Mouse (Mus musculus) heart, adult 2 months (tissue): ENCODE measurements around the gene Hist2h2aa1. TPM values are rescaled to one million over a fixed set of nuclear protein-coding genes. Genes with fewer than 3 reads are reported as not detected.

Experiments used
- DNase-seq, 2 experiments: peaks; one replicate each; pipeline ENCODE4 v3.0.0; 2021
- H3K27ac ChIP-seq: fragments of 200-600 bp; 2 replicates; pipeline ENCODE4 v1.8.1; 2022
- H3K27me3 ChIP-seq: fragments of 200-500 bp; 2 replicates; pipeline ENCODE4 v1.6.1; 2012; ENCODE audit warnings: mild to moderate bottlenecking, low read length, inconsistent platforms, mixed read lengths; ENCODE audit not compliant: control insufficient read depth, insufficient read depth
- H3K36me3 ChIP-seq: fragments of 200-500 bp; 2 replicates; pipeline ENCODE4 v1.6.1; 2012; ENCODE audit warnings: low read length, inconsistent platforms; ENCODE audit not compliant: control insufficient read depth, insufficient read depth
- H3K4me1 ChIP-seq: fragments of 200-500 bp; 2 replicates; pipeline ENCODE4 v1.6.1; 2011; ENCODE audit warnings: low read length; ENCODE audit not compliant: control insufficient read depth, insufficient read depth
- H3K4me3 ChIP-seq: fragments of 200-600 bp; 2 replicates; pipeline ENCODE4 v1.8.1; 2022
- H3K79me2 ChIP-seq: fragments of 200-500 bp; replicated peaks from 2 replicates; pipeline ENCODE4 v1.6.1; 2012; ENCODE audit warnings: mild to moderate bottlenecking, inconsistent platforms, low read length, moderate library complexity, mixed read lengths; ENCODE audit not compliant: control insufficient read depth, insufficient read depth
- H3K9ac ChIP-seq: fragments of 200-500 bp; 2 replicates; pipeline ENCODE4 v1.6.1; 2012; ENCODE audit warnings: low read depth, mild to moderate bottlenecking, control low read depth, inconsistent platforms, low read length, mixed read lengths
- CTCF ChIP-seq: fragments of 200-600 bp; IDR thresholded peaks from 2 replicates; pipeline ENCODE4 v1.8.1; 2022; ENCODE audit warnings: antibody characterized with exemption, mild to moderate bottlenecking, moderate library complexity
- EP300 ChIP-seq: fragments of 200-500 bp; IDR thresholded peaks from 2 replicates; pipeline ENCODE4 v1.6.1; 2011; ENCODE audit warnings: low read depth, low read length, control low read depth; ENCODE audit not compliant: insufficient read depth
- POLR2A ChIP-seq: fragments of 200-500 bp; IDR thresholded peaks from 2 replicates; pipeline ENCODE4 v1.6.1; 2011; ENCODE audit warnings: mild to moderate bottlenecking, low read depth, low read length, control low read depth; ENCODE audit not compliant: insufficient read depth
- WGBS: fragments of 180-500 bp; shearing (Covaris S2); methylation state at CpG from one replicate; pipeline ENCODE4 v1.1.7; 2018; 5-methylcytosine and 5-hydroxymethylcytosine counted together
- intact Hi-C: fragments of 180-260 bp; cut with DNase I; formaldehyde crosslinking; loops from one replicate; pipeline ENCODE4 v1.15.1; 2025
- polyA plus RNA-seq: library from polyadenylated mRNA; depleted of rRNA; stranded (reverse); fragments of >200 nt; gene quantifications from 2 replicates; pipeline ENCODE4 v1.2.3, GENCODE M21; 2012
- total RNA-seq, 2 experiments: library from RNA; stranded (reverse); gene quantifications; 2 replicates each; pipeline ENCODE4 v1.2.3; 2021

Gene Hist2h2aa1
- total and polyA plus RNA-seq, 3 experiments = 7.1 to 124 (median 13.0) TPM

DNA sequence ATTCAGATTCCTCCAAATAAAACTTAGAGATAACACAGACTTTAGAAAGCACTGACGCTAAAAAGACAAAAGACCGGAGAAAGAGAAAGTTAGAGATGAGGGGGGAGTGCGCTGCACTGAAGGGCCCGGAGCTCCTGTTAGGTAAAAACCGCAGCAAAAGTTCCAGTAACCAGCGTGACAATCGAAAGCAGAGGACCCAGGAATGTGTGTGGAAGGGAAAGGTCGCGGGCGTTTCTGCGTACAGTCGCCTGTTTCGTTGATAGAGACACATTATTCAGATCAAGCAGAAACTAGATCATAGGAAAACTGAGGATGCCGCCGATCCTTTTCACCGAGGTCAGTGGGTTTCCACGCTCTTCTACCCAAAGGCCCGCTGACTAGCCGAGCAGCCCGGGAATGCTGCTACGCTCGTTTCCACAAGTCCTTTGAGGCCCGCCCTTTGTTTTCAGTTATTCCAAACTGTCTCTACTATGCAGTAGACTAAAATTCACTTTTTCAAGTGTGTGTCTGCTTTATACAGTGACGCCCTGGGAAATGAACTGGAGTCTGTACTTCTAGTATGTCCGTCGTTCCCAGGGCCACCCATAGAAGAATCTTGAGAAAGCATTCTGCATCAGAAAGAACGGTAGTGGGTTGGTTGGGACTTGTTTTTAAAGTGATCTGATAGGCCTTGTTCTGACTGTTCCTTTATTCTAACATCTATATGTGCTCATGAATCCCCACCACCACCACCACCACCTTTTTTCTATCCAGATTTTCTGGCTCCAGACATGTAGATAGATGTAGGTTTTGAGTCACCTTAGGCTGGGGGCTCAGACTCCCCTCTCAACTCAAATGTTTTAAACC, 18.5 kb downstream of the Hist2h2aa1 start:
- peak; percentile 71 to 75 for DNase-seq
- H3K4me1 ChIP-seq = peaks cover 11% of the 10 kb centered on the region
- H3K36me3 ChIP-seq = peaks cover 3% of the 10 kb centered on the region; the same call in 1 of the 2 replicates
- no peaks in the 10 kb centered on the region for H3K79me2 ChIP-seq
- H3K4me3 ChIP-seq = peak overlapping the region; percentile 80
- WGBS = 6% methylated on average over 27 of the region's 27 CpGs
- H3K27ac ChIP-seq = peak overlapping the region; percentile 98
- H3K27me3 ChIP-seq = no peaks in the 10 kb centered on the region
- TF ChIP-seq EP300 = no peak
- TF ChIP-seq POLR2A = no peak
- no peak; the same call in none of the 2 replicates for TF ChIP-seq CTCF
- H3K9ac ChIP-seq = peak overlapping the region; percentile 71
- intact Hi-C loops = loop anchor here (1.0 to 2.0 kb wide), 2 partner anchors 21 to 43 kb away; partner anchors contain the start of gene Hist2h2ac

DNA sequence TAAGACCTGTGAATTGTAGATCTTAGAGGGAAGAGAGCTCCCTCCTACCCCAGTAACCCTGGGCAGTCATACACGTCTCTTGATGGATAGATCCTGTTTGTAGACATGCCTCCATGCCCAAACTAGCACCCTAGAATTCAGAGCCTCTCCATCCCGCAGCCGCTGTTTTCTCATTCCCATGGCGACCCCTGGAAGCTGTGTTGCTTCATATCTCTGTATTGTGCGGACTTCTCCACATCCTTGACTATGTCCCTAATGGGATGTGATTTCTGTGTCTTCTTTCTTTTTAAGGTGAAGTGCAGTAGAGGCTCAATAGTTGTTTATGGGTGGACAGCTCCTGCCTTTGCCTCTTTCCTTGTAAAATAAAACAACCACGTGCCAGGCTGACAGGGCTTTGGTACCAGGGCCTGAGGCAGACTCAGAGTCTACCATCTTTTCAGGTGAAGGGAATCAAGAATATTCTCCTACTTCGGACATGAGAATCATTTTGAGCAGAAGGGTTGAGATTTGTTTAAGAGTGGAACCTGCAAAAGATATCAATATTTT, 19.2 kb downstream of the Hist2h2aa1 start:
- H3K4me1 ChIP-seq = peaks cover 11% of the 10 kb centered on the region
- H3K79me2 ChIP-seq = no peaks in the 10 kb centered on the region
- no peak for TF ChIP-seq CTCF
- no peak for TF ChIP-seq POLR2A
- TF ChIP-seq EP300 = no peak
- peak overlapping the region; percentile 71 for H3K9ac ChIP-seq
- H3K27me3 ChIP-seq = no peaks in the 10 kb centered on the region
- H3K4me3 ChIP-seq = no peak overlapping the region; the same call in 1 of the 2 replicates
- H3K36me3 ChIP-seq = peaks cover 3% of the 10 kb centered on the region; the same call in 1 of the 2 replicates
- peak overlapping the region; percentile 98 for H3K27ac ChIP-seq
- intact Hi-C loops = no loop called here
- no peak for DNase-seq
- WGBS = 65% methylated on average over 7 of the region's 7 CpGs

DNA sequence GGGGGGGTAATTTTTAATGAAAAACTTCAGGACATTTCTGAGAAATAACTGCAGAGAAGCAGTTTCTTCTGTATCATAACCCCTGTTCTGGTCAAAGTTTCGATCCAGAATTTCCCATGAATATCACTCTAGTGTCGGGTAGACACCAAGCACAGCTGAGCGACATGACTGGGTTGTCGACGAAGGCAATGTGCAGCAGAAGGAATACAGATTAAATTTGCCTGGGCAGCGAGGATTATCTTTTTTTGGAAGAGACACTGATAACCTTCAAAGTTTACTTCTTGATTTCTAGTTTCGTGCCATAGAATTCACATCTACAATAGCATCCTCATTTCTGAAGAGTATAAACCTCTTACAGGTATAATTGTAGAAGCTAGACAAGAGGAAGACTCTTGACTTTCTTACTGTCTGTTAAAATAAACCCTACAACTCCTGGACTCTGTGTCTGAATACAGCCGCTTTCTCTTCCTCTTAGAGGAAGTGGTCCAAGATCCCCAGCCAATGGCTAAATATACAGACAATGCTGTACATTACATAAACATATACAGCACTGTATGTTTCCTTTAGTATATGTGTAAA, 20.9 kb downstream of the Hist2h2aa1 start:
- Histone ChIP-seq H3K27me3 (no peaks in the 10 kb centered on the region), H3K79me2 (no peaks in the 10 kb centered on the region), H3K36me3 (peaks cover 3% of the 10 kb centered on the region; the same call in 1 of the 2 replicates), H3K27ac (no peak overlapping the region), H3K9ac (no peak overlapping the region), H3K4me3 (no peak overlapping the region), H3K4me1 (peaks cover 12% of the 10 kb centered on the region)
- 73% methylated on average over 8 of the region's 8 CpGs for WGBS
- no peak for TF ChIP-seq POLR2A
- no peak for TF ChIP-seq EP300
- no peak for TF ChIP-seq CTCF
- DNase-seq = no peak
- intact Hi-C loops = no loop called here

DNA sequence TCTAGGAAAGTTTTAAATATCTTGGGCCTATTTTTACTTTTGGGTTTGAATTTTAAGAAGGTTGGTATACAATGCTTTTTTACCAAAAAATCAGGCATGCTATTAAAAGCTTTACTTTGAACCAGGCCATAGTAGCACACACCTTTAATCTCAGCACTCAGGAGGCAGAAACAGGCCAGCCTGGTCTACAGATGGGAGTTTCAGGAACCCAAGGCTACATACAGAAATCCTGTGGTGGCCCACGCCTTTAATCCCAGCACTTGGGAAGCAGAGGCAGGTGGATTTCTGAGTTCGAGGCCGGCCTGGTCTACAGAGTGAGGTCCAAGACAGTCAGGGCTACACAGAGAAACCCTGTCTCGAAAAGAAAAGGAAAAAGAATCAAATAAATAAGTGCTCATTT, 22.2 kb downstream of the Hist2h2aa1 start:
- no peaks in the 10 kb centered on the region for H3K27me3 ChIP-seq
- no peak for DNase-seq
- no peak for TF ChIP-seq POLR2A
- no peak for TF ChIP-seq CTCF
- TF ChIP-seq EP300 = no peak
- H3K4me3 ChIP-seq = no peak overlapping the region
- no peak overlapping the region for H3K9ac ChIP-seq
- 85% methylated on average over 4 of the region's 4 CpGs for WGBS
- H3K4me1 ChIP-seq = peaks cover 8% of the 10 kb centered on the region
- H3K36me3 ChIP-seq = no peaks in the 10 kb centered on the region
- H3K27ac ChIP-seq = peak overlapping the region; percentile 93
- intact Hi-C loops = no loop called here
- no peaks in the 10 kb centered on the region for H3K79me2 ChIP-seq

DNA sequence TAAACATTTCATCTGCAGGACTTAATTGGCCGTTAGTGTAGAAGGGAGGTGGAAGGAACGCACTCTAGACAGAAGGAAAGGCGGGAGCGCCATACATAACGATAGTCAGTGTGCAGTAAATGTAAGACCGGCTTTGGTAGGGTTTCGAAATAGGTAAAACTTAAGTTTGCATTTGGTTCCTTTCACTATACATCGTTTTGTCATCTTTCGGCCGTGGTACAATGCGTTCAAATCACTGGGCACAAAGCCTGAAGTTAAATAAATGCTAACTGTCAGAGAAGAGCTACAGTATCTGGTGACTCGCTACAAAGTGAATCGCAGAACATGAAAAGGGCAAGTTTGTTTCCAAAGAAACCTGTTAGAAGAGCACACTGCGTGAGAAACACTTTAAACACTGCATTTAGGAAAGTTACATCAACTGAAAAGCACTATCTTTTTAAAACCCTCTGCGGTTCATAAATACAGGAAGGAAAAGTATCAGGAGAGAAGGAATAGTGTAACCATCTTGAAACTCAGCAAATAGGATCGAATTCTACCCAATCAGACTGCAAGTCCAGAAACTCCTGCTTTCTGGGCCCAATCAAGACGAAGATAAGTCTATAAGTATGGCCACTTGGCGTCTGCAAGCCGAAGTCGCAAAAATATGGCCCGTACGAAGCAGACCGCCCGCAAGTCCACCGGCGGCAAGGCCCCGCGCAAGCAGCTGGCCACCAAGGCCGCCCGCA, 22.9 kb downstream of the Hist2h2aa1 start, which contains the start of gene Hist2h3b:
Gene Hist2h3b, plus strand, starts transcription at position 604 of the 725 bp plus-strand sequence.
- Histone ChIP-seq H3K9ac (peak within 1 kb of the TSS; percentile 66), H3K4me1 (peaks cover 8% of the 10 kb centered on the region), H3K27me3 (no peaks in the 10 kb centered on the region), H3K79me2 (no peaks in the 10 kb centered on the region), H3K4me3 (peak within 1 kb of the TSS; percentile 75), H3K27ac (peak within 1 kb of the TSS; percentile 93), H3K36me3 (no peaks in the 10 kb centered on the region)
- peak; percentile 85 to 87 for DNase-seq
- intact Hi-C loops = no loop called here
- 29% methylated on average over 30 of the region's 30 CpGs for WGBS
- TF ChIP-seq EP300 = 0 out of 2 replicates have a peak, but pooled peaks have one; percentile 18
- TF ChIP-seq CTCF = no peak
- peak; percentile 94 for TF ChIP-seq POLR2A
